Mouse (Mus musculus) heart, postnatal 4 days (tissue): ENCODE data around the gene Rhou. TPM values are rescaled to one million over a fixed set of nuclear protein-coding genes. Genes with fewer than 3 reads are reported as not detected.
"Not testable (repeated sequence)": the region's sequence is repeated elsewhere in the genome, so short reads cannot be mapped to it uniquely, and the experiment has no call there.

ENCODE experiments used
- DNase-seq: peaks from one replicate; pipeline ENCODE4 v3.0.0; 2021
- total RNA-seq, 2 experiments: library from RNA; stranded (reverse); gene quantifications; 2 replicates each; pipeline ENCODE4 v1.2.3; 2021

Rhou gene
- 10 to 100 TPM; 14.7 to 15.4 TPM for total RNA-seq

DNA sequence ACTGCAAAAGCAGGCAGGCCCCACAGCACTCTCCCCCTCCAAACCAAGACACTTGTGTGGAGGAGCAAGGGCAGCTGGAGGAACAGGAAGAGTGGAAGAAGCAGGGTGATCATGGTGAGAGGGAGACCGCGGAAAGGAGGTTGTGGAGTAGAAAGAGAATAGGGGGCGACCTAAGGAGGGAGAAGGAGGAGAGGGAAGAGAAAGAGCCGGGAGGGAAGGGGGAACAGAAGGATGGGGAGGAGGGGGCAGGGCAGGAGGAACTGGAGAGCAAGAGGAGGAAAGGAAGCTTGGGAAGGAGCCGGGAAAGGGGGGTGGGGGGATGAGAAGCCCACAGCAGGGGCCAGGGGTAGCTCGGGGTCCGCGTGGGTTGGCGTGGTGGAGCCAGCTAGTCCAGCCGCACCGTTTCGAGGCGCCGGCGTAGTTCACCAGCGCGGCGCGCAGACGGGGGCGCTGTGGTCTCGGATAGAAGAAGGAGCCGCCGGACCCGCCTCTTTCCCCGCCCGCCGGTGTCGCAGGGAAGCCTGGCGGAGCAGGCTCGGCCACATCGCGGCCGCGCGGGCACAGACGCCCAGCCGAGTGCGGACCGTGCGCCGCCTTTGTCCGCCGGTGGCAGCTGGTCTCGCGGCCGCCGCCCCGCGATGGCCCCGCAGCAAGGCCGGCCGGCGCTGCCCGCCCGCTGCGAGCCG is at the start of gene Rhou:
Gene Rhou, plus strand, starts transcription at position 622 of the 686 bp plus-strand sequence.
- DNase-seq: peak; percentile 97

DNA sequence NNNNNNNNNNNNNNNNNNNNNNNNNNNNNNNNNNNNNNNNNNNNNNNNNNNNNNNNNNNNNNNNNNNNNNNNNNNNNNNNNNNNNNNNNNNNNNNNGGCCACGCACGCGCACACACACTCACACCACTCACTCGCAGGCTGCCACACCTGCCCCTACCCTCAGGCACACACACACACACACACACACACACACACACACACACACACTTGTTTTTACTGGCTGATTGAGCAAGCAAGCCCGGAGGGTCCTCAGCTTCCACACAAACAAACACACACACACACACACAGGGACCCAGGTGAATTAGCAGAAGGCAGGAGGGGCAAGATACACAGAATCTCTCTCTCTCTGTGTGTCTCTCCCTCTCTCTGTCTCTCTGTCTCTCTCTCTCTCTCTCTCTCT is 41.1 kb upstream of the Rhou start:
- DNase-seq: not testable (repeated sequence)

DNA sequence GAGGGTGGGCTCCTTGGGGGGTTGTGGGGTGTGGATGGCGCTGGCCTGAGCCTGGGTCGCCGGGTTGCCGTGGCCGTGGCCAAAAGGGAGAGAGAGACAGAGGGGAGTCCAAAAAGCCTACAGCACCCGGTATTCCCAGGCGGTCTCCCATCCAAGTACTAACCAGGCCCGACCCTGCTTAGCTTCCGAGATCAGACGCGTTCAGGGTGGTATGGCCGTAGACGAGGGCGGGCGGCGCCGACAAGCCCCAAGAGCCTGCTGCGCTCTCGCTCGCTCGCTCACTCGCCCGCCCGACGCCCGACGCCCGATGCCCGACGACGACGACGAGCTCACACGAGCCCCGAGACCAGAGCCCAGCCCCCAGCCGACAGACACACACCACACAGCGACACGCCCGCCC is 30.2 kb upstream of the Rhou start:
- not testable (repeated sequence) for DNase-seq

DNA sequence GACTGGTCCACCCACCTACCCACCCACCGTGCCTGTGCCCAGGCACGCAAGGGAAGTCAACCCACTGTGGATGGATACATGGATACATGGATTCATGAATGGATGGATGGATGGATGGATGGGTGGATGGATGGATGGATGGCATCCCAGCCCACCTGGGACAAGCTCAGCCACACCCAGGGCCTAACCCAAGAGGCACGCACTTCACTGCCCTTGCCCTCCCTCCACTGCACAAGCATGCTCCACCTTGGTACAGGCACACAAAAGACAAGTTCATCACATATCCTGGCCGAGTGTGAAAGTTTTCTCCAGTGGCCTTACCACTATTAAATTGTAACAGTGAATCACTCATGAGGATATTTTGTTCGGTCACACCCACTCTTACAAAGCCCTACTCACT is 29.5 kb upstream of the Rhou start:
- no peak for DNase-seq

DNA sequence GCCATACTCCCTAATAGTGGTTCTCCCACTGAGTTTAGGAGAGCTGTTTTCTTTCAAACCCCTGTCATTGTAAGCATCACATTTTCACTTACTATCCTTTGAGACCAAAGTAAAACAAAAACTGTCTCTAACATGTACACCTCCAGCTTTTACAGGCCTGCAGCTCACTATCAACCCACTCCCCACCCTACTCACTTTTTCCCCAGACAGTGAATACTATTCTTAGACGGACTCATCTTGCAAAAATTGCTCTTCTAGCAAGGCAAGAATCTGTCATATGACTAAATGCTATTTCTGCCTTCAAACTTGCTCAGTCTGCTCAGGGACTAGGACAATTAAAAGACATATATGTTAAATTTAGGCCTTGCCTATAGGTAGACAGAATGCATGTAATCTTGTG is 29.0 kb upstream of the Rhou start:
- no peak for DNase-seq

DNA sequence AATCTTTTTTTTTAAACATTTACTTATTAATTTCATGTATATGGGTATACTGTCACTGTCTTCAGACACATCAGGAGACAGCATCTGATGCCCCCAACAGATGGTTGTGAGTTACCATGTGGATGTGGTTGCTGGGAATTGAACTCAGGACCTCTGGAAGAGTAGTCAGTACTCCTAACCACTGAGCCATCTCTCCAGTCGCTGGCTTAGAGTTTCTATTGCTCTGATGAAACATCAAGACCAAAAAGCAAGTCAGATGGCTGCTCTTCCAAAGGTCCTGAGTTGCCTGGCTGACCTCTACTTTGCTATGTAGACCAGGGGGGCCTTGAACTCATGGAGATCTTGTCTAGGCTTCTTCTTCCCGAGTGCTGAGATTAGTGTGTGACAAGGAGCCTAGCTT is 28.0 kb upstream of the Rhou start:
- no peak for DNase-seq

DNA sequence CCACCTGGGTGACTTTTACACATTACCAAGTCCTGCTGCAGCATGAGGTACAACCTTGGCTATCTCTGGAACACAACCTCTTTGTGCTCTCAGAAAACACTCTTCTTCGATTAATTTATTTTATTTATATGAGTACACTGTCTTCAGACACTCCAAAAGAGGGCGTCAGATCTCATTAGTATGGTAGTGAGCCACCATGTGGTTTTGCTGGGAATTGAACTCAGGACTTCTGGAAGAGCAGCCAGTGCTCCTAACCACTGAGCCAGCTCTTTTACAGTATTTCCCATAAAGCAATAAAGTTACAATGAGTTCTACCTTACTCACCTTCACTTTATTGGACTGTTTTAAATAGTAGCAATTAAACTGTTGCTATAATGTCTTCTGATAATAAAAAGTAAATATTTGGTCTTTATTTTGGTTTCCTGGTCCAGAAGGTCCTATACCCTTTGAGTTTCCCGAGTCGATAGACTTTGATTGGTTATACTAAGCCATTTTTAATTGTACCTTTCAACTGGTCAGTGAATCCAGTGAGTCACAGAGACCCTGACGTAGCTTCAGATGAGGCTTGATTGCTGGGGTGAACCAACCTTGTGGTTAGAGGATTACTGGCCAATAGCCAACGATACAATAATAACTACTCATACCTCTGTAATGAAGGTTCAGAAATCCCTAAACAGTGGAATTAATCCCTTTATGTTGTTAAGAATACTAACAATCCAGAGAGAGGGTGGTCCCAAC is 26.1 kb upstream of the Rhou start:
- no peak for DNase-seq

DNA sequence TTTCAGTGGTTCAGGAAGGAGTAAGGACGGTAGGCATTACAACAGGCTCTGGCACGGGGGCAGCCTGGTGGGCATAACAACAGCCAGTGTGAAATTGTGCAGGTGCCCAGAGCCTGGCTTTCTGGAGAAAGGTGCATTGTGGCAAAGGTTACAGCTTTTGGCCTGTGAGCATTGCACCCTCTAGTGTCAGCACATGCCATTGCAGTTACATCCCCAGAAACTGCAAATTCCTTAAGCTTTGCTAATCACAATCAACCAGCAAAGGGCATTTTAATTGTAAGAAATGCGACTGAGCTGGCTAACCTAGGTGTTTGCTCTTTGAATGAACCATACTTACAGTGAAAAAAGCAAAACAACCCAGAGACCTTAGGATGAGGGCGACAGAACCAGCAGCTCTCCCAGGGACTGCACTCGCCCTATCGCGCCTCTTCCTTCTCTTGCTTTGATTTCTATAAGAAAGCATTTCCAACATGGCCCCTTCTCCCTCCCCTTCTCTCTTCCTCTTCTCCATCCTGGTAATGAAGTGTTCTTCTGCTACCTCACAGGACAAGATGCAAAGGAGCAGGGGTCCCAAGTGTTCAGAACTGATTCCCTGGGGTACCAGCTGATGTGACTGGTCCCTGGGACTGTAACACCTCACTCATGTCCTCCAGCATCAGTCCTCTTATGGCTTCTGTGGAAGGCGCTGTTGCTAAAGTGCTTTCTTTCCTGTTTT is 25.3 kb upstream of the Rhou start:
- peak; percentile 61 for DNase-seq

DNA sequence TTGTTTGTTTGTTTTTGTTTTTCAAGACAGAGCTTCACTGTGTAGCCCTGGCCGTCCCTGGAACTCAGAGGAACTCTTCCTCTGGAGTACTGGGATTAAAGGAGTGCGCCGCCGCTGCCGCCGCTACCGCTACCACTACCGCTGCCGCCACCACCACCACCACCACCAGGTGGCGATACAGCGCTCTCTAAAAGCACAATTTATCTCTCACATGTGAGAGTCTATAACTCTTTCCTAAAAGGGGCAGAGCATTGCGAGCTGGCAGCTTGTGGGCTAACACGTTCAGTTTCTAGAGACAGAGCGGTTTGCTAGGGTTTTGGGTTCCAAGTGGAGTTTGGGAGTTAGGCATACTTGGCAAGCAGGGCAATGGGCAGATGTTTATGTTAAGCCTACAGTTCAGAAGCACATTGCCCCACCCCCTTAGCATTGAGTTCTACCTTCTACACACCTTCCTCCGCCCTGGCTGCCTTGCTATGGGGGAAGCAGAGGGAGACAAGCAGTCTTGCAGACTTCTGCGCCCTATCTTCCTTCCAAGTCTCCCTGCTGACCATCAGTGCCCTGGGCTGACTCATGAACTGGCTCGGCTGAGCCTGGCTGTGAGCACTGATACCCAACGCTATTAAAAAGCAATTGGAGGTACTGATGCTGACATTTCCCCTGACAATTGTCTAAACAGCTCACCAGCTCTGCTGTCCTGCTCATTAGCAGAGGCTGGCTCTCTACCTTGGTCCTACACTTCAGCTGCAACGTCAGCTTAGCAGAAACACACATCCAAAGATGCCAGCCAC is 24.6 kb upstream of the Rhou start:
- DNase-seq: peak; percentile 86

DNA sequence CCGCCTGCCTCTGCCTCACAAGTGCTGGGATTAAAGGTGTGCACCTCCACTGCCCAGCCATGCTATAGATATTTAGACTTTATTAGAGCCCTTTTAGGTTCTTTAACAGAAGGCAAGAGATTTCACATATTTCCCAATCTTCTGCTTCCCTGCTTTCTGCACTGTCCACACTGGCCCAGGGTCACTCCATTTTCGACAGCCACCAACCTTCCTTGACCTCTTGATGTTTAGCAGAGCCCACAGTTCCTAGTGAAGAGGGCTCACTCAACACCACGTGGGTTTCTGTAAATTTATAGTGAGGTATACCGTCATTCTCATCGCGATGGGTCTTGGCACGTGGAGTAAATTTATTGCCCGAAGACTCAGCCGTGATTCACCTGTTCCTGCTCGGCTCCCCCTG is 23.7 kb upstream of the Rhou start:
- no peak for DNase-seq

DNA sequence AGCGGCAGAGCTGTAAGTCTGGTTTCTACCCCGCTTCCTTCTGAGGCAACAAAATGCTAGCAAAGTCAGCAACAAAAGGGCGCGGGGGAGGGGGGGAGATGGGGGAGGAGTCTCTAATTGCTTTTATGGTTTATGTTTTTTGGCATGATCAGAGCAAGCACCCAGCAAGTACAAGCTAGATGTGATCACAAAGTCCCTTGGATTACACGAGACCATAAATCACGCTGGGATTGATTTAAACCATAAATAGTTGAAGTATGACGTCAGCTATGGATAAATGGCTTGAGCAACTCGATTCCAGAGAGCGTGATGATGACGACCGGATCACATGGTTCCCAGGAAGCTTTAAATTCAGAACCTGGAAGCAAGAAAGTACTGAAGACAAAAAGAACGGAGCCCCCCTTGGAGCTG is 22.9 kb upstream of the Rhou start:
- DNase-seq: no peak

DNA sequence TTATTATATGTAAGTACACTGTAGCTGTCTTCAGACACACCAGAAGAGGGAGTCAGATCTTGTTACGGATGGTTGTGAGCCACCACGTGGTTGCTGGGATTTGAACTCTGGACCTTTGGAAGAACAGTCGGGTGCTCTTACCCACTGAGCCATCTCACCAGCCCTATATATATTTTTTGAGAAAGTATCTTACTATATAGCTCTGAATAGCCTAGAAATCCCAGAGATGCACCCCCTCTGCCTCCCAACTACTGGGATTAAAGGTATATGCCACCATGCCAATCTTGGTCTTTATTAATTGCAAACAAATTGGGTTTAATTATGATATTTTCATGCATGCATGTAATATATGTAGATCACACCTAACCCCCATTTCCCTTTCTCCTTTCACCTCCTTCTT is 22.0 kb upstream of the Rhou start:
- not testable (repeated sequence) for DNase-seq

DNA sequence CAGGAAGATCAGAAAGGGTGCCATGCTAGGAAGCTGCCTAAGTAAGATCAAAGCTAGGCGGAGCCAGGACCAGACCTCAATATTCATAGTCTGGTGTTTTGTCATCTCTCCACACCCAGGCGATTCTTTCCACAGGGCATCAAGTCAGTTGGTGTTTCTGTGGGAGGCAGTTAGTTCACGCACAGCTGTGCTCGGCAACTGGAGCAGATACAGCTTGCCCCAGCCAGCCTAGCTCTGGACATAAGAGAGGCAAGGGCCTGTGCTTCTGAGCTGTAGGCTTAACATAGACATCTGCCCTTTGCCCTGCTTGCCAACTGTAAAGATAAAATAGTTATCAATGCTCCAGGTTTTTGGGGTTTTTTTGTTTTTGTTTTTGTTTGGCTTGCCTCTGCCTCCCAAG is 21.5 kb upstream of the Rhou start:
- DNase-seq: no peak

DNA sequence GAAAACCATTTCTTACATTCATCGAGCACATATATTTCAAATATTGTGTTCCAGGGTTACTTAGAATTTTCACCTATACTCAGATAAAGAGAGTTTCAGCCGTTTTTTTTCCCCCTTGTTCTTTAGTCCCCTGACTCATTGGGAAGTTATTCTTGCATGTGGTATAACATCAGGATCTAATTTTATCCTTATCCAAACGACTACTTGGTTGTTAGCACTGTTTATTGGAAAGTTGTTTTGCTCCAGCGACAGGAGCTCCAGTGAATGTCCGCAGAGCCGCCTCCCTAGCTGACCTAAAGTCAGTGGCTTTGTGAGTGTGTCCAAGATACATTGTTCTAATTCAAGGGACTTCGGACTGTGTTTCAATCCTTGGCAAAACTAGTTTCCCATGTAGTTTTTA is 19.9 kb upstream of the Rhou start:
- DNase-seq: no peak

DNA sequence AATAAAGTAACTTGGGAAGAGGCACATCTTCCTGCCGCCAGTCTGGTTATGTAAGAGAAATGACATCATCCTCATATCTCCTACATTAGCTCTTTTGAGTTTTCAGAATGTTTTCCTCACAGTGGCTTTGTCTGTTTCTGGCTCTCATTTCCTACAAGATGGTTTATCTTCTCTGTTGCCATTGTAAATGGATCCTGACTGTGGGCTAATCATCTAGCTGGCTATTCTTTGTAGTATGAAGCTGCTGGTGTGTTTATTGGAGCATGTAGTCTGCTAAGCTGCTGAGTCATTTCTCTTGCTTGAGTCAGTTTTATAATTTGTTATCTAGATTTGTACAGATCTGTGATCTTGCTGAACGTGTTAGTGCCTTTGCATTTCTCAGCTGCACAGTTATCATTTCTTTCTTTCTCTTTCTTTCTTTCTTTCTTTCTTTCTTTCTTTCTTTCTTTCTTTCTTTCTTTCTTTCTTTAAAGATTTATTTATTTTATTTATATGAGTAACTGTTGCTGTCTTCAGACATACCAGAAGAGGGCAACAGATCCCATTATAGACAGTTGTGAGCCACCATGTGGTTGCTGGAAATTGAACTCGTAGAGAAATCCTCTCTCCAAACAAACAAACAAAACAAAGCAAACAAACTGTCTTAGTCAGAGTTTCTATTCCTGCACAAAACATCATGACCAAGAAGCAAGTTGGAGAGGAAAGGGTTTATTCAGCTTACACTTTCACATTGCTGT is 19.2 kb upstream of the Rhou start:
- no peak for DNase-seq

DNA sequence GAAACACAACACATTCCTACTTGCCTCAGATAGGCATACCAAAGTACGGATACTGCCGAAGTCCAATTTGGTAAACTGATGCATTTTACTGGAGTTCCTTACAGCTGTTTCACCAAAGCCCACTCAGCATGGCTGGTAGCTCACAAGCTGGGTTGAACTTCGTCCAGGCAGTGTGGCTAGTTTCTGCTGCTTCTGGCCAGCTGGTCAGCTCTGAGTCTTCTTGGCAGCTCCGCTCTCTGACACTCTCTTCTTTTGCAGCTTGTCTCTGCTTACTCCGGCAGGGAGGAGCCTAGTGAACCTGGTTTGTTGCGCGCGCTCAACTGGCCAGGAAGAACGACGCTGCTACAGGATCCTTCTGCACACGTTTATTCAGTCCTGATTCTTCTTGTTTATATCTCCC is 18.1 kb upstream of the Rhou start:
- DNase-seq: no peak

DNA sequence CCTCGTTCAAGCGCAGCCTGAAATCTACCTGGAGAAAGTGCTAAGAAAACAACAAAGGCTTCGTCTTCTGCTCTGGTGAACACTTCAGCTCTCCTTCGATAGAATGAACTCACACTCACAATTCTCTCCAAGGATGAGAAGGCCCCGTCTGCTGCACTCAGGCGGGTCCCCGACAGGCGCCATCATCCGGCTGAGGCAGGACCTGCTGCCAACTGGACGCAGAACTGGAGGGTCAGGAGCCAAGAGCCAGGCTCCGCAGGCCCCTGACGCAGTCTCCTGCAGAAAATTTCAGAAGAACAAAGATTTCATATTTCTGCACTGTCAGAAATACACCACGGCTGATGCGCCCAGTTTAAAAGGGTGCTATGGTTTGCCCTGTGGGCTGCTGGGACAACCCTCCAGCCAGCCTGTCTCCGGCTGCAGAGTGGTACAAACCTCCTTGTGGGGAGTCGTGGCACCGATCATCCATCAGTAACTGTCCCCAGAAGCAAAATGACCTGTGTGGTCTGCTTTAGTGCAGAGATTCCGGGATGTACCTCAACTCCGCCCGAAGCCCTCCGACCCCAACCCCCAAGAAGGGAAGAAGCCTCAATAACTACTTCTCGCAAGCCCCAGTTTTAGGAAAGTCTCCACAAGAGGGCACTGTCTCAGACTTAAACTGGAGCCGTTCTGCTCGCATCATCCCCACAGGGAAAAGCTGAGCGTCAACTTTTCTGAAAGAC is 10.2 kb upstream of the Rhou start:
- DNase-seq: peak; percentile 76

DNA sequence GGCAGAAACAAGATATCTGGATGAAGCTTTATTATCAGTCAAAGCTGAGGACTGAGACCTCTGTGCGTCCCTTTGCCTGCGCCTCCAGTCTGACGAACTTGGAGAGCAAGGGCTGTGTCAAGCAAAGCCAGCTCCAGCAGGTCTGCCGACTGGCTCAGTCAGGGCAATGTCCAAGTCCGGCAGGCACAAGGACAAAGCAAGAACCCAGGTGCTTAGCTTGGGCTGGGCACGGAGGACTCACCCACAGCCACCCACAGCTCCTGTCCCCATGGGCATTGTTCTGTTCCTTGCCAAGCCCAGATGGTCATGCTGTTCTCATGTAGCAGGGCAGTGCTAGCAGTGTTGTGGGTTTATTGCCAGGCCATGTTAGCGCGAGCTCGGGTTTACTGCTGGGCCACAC is 8.5 kb upstream of the Rhou start:
- DNase-seq: no peak

DNA sequence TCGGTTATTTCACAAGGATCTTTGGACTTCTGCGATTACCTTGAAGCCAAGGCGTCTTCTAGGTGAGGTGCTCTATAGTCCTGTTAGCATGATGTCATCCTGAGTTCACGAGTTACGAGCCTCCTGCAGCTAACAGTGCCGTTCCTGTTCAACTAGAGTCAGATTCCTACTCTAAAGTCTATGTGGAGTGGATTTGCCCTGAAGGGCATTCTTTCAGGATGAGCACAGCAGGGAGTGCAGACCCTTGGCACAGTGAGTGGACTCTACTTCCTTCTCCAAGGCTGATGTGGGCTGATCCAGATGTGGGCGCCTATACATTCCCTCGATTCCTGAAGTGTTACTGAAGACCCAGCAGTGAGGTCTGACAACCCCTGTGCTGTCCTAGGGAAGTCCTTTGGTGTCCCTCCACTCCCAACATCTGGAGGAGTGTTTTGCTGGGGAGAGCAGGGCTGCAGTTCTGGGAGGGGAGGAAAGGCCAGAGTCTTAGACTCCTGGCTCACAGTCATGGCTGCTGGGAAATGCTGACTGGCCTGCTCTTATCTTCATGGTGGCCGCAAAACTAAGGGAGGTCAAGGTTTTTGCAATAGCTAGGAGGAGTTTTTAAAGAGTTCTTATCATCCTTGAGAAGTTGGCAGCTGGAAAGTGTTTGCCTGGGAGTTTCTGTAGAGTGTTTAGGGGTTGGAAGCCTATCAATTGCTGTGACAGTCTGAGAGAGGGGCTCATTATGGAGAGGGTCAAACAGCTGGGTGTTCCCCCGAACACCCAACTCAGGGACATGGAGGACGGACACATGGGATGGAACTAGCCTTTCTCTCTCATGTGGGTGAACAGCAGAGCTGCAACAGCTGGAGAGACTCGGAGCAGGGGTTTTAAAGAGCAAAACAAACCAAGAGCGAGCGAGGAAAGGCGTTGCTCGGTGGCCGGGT is 5.2 kb upstream of the Rhou start:
- DNase-seq: peak; percentile 50

DNA sequence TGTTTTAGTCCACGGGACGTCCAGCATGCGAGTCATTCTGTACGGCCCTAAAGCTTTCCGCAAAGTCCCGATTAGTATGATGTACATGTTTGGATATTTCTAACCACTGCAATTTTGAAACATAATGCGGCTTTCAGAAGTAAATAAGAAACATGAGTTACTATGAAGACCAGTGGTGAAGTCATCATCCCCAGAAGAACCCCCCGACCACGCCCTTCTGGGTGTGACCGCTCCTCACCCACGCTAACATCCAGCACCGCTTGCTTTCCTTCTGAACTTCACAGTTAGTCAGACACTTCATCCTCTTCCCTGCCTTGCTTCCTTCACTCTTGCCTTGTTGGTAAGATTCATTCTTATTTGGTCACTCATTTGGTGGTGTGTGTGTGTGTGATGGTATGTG is 4.2 kb upstream of the Rhou start:
- no peak for DNase-seq
